Mouse (Mus musculus): ENCODE measurements around the gene Ciao1. TPM values are rescaled to one million over a fixed set of nuclear protein-coding genes. Genes with fewer than 3 reads are reported as not detected.

The Ciao1 gene
- total and polyA plus RNA-seq, 3 experiments: 60.9 to 79.0 (median 74.3) TPM

DNA sequence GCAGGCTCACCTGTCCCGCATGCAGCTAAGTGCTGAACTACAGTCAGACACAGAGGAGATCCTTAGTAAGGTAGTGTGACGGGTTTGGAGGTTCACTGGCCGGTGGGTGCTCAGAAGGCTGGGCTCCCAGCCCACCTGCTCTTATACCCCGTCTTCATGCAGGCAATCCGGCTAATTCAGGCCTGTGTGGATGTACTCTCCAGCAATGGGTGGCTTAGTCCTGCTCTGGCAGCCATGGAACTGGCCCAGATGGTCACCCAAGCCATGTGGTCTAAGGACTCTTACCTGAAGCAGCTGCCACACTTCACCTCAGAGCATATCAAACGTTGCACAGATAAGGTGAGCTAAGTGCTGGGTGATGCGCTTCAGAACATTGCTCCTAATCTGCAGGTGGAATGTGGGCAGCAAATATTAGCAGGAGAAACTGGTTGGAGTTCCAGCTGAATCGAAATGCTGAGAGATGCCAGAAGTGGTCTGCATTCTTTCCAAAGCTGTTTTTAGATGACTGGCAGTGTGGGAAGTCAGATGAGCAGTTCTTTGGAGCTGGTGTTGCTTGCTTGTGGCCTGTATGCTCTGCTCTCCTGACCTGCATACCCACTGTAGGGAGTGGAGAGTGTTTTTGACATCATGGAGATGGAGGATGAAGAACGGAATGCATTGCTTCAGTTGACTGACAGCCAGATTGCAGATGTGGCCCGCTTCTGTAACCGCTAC, 9.6 kb downstream of the Ciao1 start:
- dilution Hi-C loops (cut with MboI; ENCODE audit: extremely low pct_ligation_motif_present, extremely low pct_unique_long_range_greater_than_20kb, low sequenced_read_pairs) (no loop called here), in situ Hi-C loops (cut with MboI; ENCODE audit: low pct_ligation_motif_present, low pct_unique_long_range_greater_than_20kb, low sequenced_read_pairs) (no loop called here)
- H3K36me3 ChIP-seq (replicated peaks in 1 of 2; ENCODE audit: control insufficient read depth in 1 of 2, insufficient read depth in 1 of 2, low read length in 1 of 2): peaks cover 73 to 90% of the 10 kb centered on the region in 2 experiments
- H3K4me1 ChIP-seq (ENCODE audit: control insufficient read depth in 1 of 2, insufficient read depth in 2 of 2): no peaks in the 10 kb centered on the region
- H3K27ac ChIP-seq (ENCODE audit: insufficient read depth, low read depth): no peak overlapping the region
- DNase-seq (ENCODE audit: extremely low read depth): no peak
- H3K4me3 ChIP-seq (replicated peaks in 1 of 3; ENCODE audit: low read depth in 2 of 3, low read length in 2 of 3, poor library complexity in 1 of 3): no peak overlapping the region
- H3K79me2 ChIP-seq (replicated peaks; ENCODE audit: control insufficient read depth, extremely low read depth, insufficient read depth, poor library complexity, severe bottlenecking): no peaks in the 10 kb centered on the region
- TF ChIP-seq USF2 (conservative IDR thresholded peaks at IDR 0.05; ENCODE audit: low read depth, low read length): no peak
- no peak for TF ChIP-seq GABPA (IDR thresholded peaks at IDR 0.05; ENCODE audit: insufficient replicate concordance, low read depth, low read length)
- TF ChIP-seq USF1 (IDR thresholded peaks at IDR 0.05; ENCODE audit: low read depth, low read length): no peak
- TF ChIP-seq ZMIZ1 (IDR thresholded peaks at IDR 0.05; ENCODE audit: low read depth, low read length): no peak
- TF ChIP-seq MYC (IDR thresholded peaks at IDR 0.05; ENCODE audit: low read depth, low read length): no peak
- TF ChIP-seq SIN3A (IDR thresholded peaks at IDR 0.05; ENCODE audit: low read length): no peak
- no peak for TF ChIP-seq ETS1 (conservative IDR thresholded peaks at IDR 0.05; ENCODE audit: low read depth, low read length)
- no peak for TF ChIP-seq ZNF384 (IDR thresholded peaks at IDR 0.05; ENCODE audit: low read depth, low read length)
- TF ChIP-seq TCF12 (IDR thresholded peaks at IDR 0.05; ENCODE audit: low read depth, low read length): no peak
- no peak for TF ChIP-seq JUND (conservative IDR thresholded peaks at IDR 0.05; ENCODE audit: low read depth, low read length)
- TF ChIP-seq MAFK (IDR thresholded peaks at IDR 0.05; ENCODE audit: insufficient replicate concordance, low read length): no peak
- no peak for TF ChIP-seq POLR2AphosphoS2 (IDR thresholded peaks at IDR 0.05; ENCODE audit: low read depth, low read length)
- TF ChIP-seq SMC3 (IDR thresholded peaks at IDR 0.05; ENCODE audit: low read depth, low read length): no peak
- TF ChIP-seq MEF2A (IDR thresholded peaks at IDR 0.05; ENCODE audit: borderline replicate concordance, low read depth, low read length): no peak
- no peak for TF ChIP-seq RCOR1 (conservative IDR thresholded peaks at IDR 0.05; ENCODE audit: low read depth, low read length)
- no peak for TF ChIP-seq KAT2A (IDR thresholded peaks at IDR 0.05; ENCODE audit: insufficient replicate concordance, low read length)
- TF ChIP-seq ZKSCAN1 (IDR thresholded peaks at IDR 0.05; ENCODE audit: borderline replicate concordance, low read depth, low read length): no peak
- no peak for TF ChIP-seq JUN (IDR thresholded peaks at IDR 0.05; ENCODE audit: insufficient read depth, low read depth, low read length)
- TF ChIP-seq E2F4 (IDR thresholded peaks at IDR 0.05; ENCODE audit: insufficient replicate concordance, low read depth, low read length): no peak
- no peak for TF ChIP-seq CTCF (conservative IDR thresholded peaks at IDR 0.05 in 1 of 2, IDR thresholded peaks at IDR 0.05 in 1 of 2; ENCODE audit: low read depth in 2 of 2, low read length in 2 of 2)
- no peak overlapping the region for H3K9ac ChIP-seq (ENCODE audit: insufficient read depth, low read depth)
- H3K27me3 ChIP-seq (replicated peaks): no peaks in the 10 kb centered on the region
- no peak overlapping the region for H3K4me2 ChIP-seq (ENCODE audit: insufficient read depth, low read depth, poor library complexity, severe bottlenecking)
- no peaks in the 10 kb centered on the region for H3K9me3 ChIP-seq (replicated peaks; ENCODE audit: low read length)

DNA sequence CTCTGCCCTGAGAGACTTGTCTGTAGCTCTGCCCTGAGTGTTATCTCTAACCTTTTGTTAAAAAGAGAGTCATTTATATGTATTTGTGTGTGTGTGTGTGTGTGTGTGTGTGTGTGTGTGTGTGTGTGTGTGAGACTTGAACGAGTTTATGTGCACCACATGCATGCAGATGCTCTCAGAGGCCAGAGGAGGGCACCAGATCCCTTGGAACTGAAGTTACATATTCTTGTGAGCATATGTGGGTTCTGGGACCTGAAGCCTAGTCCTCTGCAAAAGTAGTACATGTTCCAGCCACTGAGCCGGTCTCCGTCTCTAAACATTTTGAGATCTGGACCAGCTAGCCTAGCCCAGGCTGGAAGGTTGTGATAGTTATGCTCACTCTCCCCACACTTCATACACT, 22.4 kb downstream of the Ciao1 start:
- peaks cover 7% of the 10 kb centered on the region for H3K9me3 ChIP-seq (replicated peaks; ENCODE audit: low read length)
- H3K27ac ChIP-seq (ENCODE audit: insufficient read depth, low read depth): no peak overlapping the region
- H3K79me2 ChIP-seq (replicated peaks; ENCODE audit: control insufficient read depth, extremely low read depth, insufficient read depth, poor library complexity, severe bottlenecking): no peaks in the 10 kb centered on the region
- H3K4me3 ChIP-seq (replicated peaks in 1 of 3; ENCODE audit: low read depth in 2 of 3, low read length in 2 of 3, poor library complexity in 1 of 3): no peak overlapping the region
- H3K4me2 ChIP-seq (ENCODE audit: insufficient read depth, low read depth, poor library complexity, severe bottlenecking): no peak overlapping the region
- H3K9ac ChIP-seq (ENCODE audit: insufficient read depth, low read depth): no peak overlapping the region
- peaks cover 84 to 94% of the 10 kb centered on the region in 2 experiments for H3K36me3 ChIP-seq (replicated peaks in 1 of 2; ENCODE audit: control insufficient read depth in 1 of 2, insufficient read depth in 1 of 2, low read length in 1 of 2)
- in situ Hi-C loops (cut with MboI; ENCODE audit: low pct_ligation_motif_present, low pct_unique_long_range_greater_than_20kb, low sequenced_read_pairs): no loop called here
- no peaks in the 10 kb centered on the region for H3K27me3 ChIP-seq (replicated peaks)
- H3K4me1 ChIP-seq (ENCODE audit: control insufficient read depth in 1 of 2, insufficient read depth in 2 of 2): no peaks in the 10 kb centered on the region
- no peak for DNase-seq (ENCODE audit: extremely low read depth)
- dilution Hi-C loops (cut with MboI; ENCODE audit: extremely low pct_ligation_motif_present, extremely low pct_unique_long_range_greater_than_20kb, low sequenced_read_pairs): no loop called here
- TF ChIP-seq POLR2AphosphoS2 (IDR thresholded peaks at IDR 0.05; ENCODE audit: low read depth, low read length): no peak
- TF ChIP-seq HCFC1 (IDR thresholded peaks at IDR 0.05; ENCODE audit: low read depth, low read length): no peak
- TF ChIP-seq KAT2A (IDR thresholded peaks at IDR 0.05; ENCODE audit: insufficient replicate concordance, low read length): no peak

Measured in CH12.LX (cell line).